Comparison of ENCODE assay signal across 26 mouse cellular contexts in genomic region chr1:186657559-186658219, GRCm38 (mm10). TPM values are rescaled to one million over a fixed set of nuclear protein-coding genes. Genes with fewer than 3 reads are reported as not detected.
DNase-seq lines count a peak whose midpoint lies in the region; ATAC-seq lines count a peak whose summit lies in the region.
"Had no signal": no experiment of that assay in that cellular context is flagged by ENCODE, and none has a peak within 500 bp of the region (broad histone marks: within the 10 kb centered on the region; RNA-seq: fewer than 3 reads in every experiment).

No protein-coding gene starts in this region.

- H3K4me3 ChIP-seq in heart, embryonic 13.5 days: no peak overlapping the region
- H3K4me3 ChIP-seq in forebrain, embryonic 11.5 days (ENCODE audit: low read depth, low read length): no peak overlapping the region
- H3K4me3 ChIP-seq: embryonic facial prominence, embryonic 10.5 days; embryonic facial prominence, embryonic 13.5 days; erythroblast, embryonic 14.5 days; forebrain, embryonic 13.5 days; heart, embryonic 10.5 days; hindbrain, embryonic 10.5 days; hindbrain, embryonic 13.5 days had no signal

- WGBS in heart, embryonic 13.5 days: 82% methylated on average over 16 of the region's 16 CpGs
- 90% methylated on average over 16 of the region's 16 CpGs for WGBS in forebrain, embryonic 11.5 days

- DNase-seq in heart, adult 9 months (ENCODE audit: low spot score in 2 of 2): no peak
- peak; percentile 30 for DNase-seq in ES-CJ7 (ENCODE audit: low read depth, low spot score)
- DNase-seq in ZHBTc4 (ENCODE audit: low read depth, low spot score): peak; percentile 58
- DNase-seq in gastrocnemius, postnatal 10 days: no peak
- no peak for DNase-seq in forebrain, embryonic 11.5 days (ENCODE audit: low spot score)
- DNase-seq: adrenal gland, postnatal 10 days; adrenal gland, postnatal 36 days; cerebellum, adult 2 months; cerebellum, adult 9-11 months; cerebellum, postnatal 25 days; embryo, embryonic 11 days; gastrocnemius, postnatal 14 days; heart, adult 18-20 months; kidney, adult 11 months had no signal

- H3K27ac ChIP-seq in heart, embryonic 13.5 days (replicated peaks): peak overlapping the region; percentile 49; the same call in 1 of the 2 replicates
- H3K27ac ChIP-seq in forebrain, embryonic 11.5 days (ENCODE audit: low read depth, low read length): no peak overlapping the region
- H3K27ac ChIP-seq: embryonic facial prominence, embryonic 10.5 days; embryonic facial prominence, embryonic 13.5 days; forebrain, embryonic 13.5 days; heart, embryonic 10.5 days; hindbrain, embryonic 10.5 days; hindbrain, embryonic 13.5 days had no signal

- no peak overlapping the region for H3K4me2 ChIP-seq in heart, embryonic 13.5 days
- H3K4me2 ChIP-seq in forebrain, embryonic 11.5 days (ENCODE audit: low read depth, low read length, severe bottlenecking): no peak overlapping the region
- H3K4me2 ChIP-seq: embryonic facial prominence, embryonic 13.5 days; forebrain, embryonic 13.5 days; hindbrain, embryonic 13.5 days had no signal

- H3K9ac ChIP-seq in heart, embryonic 13.5 days: no peak overlapping the region
- H3K9ac ChIP-seq in forebrain, embryonic 11.5 days (ENCODE audit: low read length): no peak overlapping the region
- H3K9ac ChIP-seq: embryonic facial prominence, embryonic 13.5 days; forebrain, embryonic 13.5 days; hindbrain, embryonic 13.5 days had no signal

- no peak for ATAC-seq in heart, embryonic 13.5 days (ENCODE audit: extremely low read depth, insufficient number of reproducible peaks, low FRiP score, low TSS enrichment)
- ATAC-seq in megakaryocyte, adult 5-6 weeks (ENCODE audit: poor library complexity, severe bottlenecking): peak; percentile 27; the same call in 1 of the 2 replicates
- ATAC-seq in inflammation-experienced regulatory T-cells, adult 6 months: no peak
- no peak for ATAC-seq in forebrain, embryonic 11.5 days (replicated peaks; ENCODE audit: low FRiP score)
- ATAC-seq: forebrain, embryonic 13.5 days; forebrain, embryonic 16.5 days; hindbrain, embryonic 16.5 days had no signal

- no peaks in the 10 kb centered on the region for H3K27me3 ChIP-seq in heart, embryonic 13.5 days (replicated peaks)
- no peaks in the 10 kb centered on the region for H3K27me3 ChIP-seq in forebrain, embryonic 11.5 days (ENCODE audit: control insufficient read depth, insufficient read depth, low read length)
- H3K27me3 ChIP-seq: embryonic facial prominence, embryonic 13.5 days; forebrain, embryonic 13.5 days; hindbrain, embryonic 13.5 days had no signal

- H3K9me3 ChIP-seq in heart, embryonic 13.5 days: no peaks in the 10 kb centered on the region
- H3K9me3 ChIP-seq in forebrain, embryonic 11.5 days (ENCODE audit: control insufficient read depth, low read length): no peaks in the 10 kb centered on the region
- H3K9me3 ChIP-seq: embryonic facial prominence, embryonic 10.5 days; embryonic facial prominence, embryonic 13.5 days; forebrain, embryonic 13.5 days; heart, embryonic 10.5 days; hindbrain, embryonic 10.5 days; hindbrain, embryonic 13.5 days had no signal

- H3K4me1 ChIP-seq in heart, embryonic 13.5 days: peaks cover 75% of the 10 kb centered on the region
- H3K4me1 ChIP-seq in forebrain, embryonic 11.5 days (replicated peaks; ENCODE audit: control insufficient read depth, insufficient read depth, low read length): 0 out of 2 replicates have a peak, but pooled peaks cover 2% of the 10 kb centered on the region
- H3K4me1 ChIP-seq: hindbrain, embryonic 13.5 days had no signal

- H3K36me3 ChIP-seq in heart, embryonic 13.5 days: peaks cover 10% of the 10 kb centered on the region; the same call in 1 of the 2 replicates
- no peaks in the 10 kb centered on the region for H3K36me3 ChIP-seq in forebrain, embryonic 11.5 days (ENCODE audit: control insufficient read depth, insufficient read depth, low read length)
- H3K36me3 ChIP-seq: embryonic facial prominence, embryonic 10.5 days; embryonic facial prominence, embryonic 13.5 days; heart, embryonic 10.5 days; hindbrain, embryonic 10.5 days; hindbrain, embryonic 13.5 days had no signal

RNA-seq across cellular contexts. Expression of gene Tgfb2, which starts 48.1 kb away (rescaled TPM):
- 62.1 and 63.5 TPM in 2 replicates for polyA plus RNA-seq in heart, embryonic 13.5 days (2015; fragmentation: Nextera tagmentation; extraction: Ambion mirVana)
- total RNA-seq in megakaryocyte, adult 5-6 weeks (2015): not detected in 2 replicates
- total RNA-seq in megakaryocyte, adult 5-6 weeks (2017): 0.37 TPM in 1 of 2 replicates, not detected in the other
- 10 to 100 TPM; 28.4 to 38.7 TPM for total RNA-seq in gastrocnemius, postnatal 10 days (2021)
- under 1 TPM in 2 of 3 experiments, not detected in 1; 0.06 to 0.21 TPM for polyA plus RNA-seq in inflammation-experienced regulatory T-cells, adult 6 months (2017; shearing (Covaris generic))
- polyA plus RNA-seq in forebrain, embryonic 11.5 days (2014; fragmentation: Nextera tagmentation; extraction: Ambion mirVana): 17.2 and 20.6 TPM in 2 replicates
- polyA plus RNA-seq: erythroblast, embryonic 14.5 days had no signal

Comparison
In these comparisons a context has a peak if more than half of its experiments do, and no peak if none do; other contexts are left out.
1. DNase-seq: peak in ES-CJ7 (single experiment) and ZHBTc4 (single experiment); none in heart, adult 9 months (0 of 2), gastrocnemius, postnatal 10 days (single experiment) and forebrain, embryonic 11.5 days (single experiment).
2. RNA of gene Tgfb2, which starts 48.1 kb away (polyA plus RNA-seq): 62.1 to 63.5 TPM in heart, embryonic 13.5 days and 17.2 to 20.6 TPM in forebrain, embryonic 11.5 days; 0.06 to 0.21 TPM in inflammation-experienced regulatory T-cells, adult 6 months; every median in the first group is over 10 times any median in the second.